Mouse (Mus musculus): Measurements from ENCODE around the gene Scarb1. TPM values are rescaled to one million over a fixed set of nuclear protein-coding genes. Genes with fewer than 3 reads are reported as not detected.

Scarb1 gene
- polyA plus RNA-seq, 1 experiment from 2014 or later = 104 TPM

GRCm38 (mm10) chr5:125355650-125356049 lies 14.8 kb upstream of the Scarb1 start:
- Histone ChIP-seq H3K9me3 (ENCODE audit: control insufficient read depth, low read length) (no peaks in the 10 kb centered on the region), H3K9ac (ENCODE audit: low read depth, low read length) (no peak overlapping the region), H3K27ac (ENCODE audit: low read depth, low read length) (no peak overlapping the region), H3K4me1 (replicated peaks; ENCODE audit: control insufficient read depth, insufficient read depth, low read length) (peaks cover 6% of the 10 kb centered on the region; the same call in 1 of the 2 replicates), H3K4me3 (ENCODE audit: low read depth, low read length) (no peak overlapping the region), H3K36me3 (ENCODE audit: control insufficient read depth, insufficient read depth, low read length) (no peaks in the 10 kb centered on the region), H3K27me3 (replicated peaks; ENCODE audit: control insufficient read depth, insufficient read depth, low read length) (no peaks in the 10 kb centered on the region), H3K4me2 (no peak overlapping the region)
- DNase-seq (ENCODE audit: low spot score) (no peak), ATAC-seq (replicated peaks; ENCODE audit: low FRiP score) (no peak)
- WGBS = 34% methylated on average over 7 of the region's 7 CpGs

GRCm38 (mm10) chr5:125354885-125355492 lies 14.1 kb upstream of the Scarb1 start:
- Histone ChIP-seq H3K4me2 (no peak overlapping the region), H3K9me3 (ENCODE audit: control insufficient read depth, low read length) (no peaks in the 10 kb centered on the region), H3K27me3 (replicated peaks; ENCODE audit: control insufficient read depth, insufficient read depth, low read length) (no peaks in the 10 kb centered on the region), H3K36me3 (ENCODE audit: control insufficient read depth, insufficient read depth, low read length) (no peaks in the 10 kb centered on the region), H3K4me3 (ENCODE audit: low read depth, low read length) (no peak overlapping the region), H3K9ac (ENCODE audit: low read depth, low read length) (no peak overlapping the region), H3K27ac (ENCODE audit: low read depth, low read length) (no peak overlapping the region), H3K4me1 (replicated peaks; ENCODE audit: control insufficient read depth, insufficient read depth, low read length) (peaks cover 6% of the 10 kb centered on the region; the same call in 1 of the 2 replicates)
- WGBS = 58% methylated on average over 7 of the region's 7 CpGs
- no peak for ATAC-seq (replicated peaks; ENCODE audit: low FRiP score)
- DNase-seq (ENCODE audit: low spot score) = no peak

GRCm38 (mm10) chr5:125352781-125353294 lies 11.9 kb upstream of the Scarb1 start:
- 85% methylated on average over 5 of the region's 5 CpGs for WGBS
- H3K36me3 ChIP-seq (ENCODE audit: control insufficient read depth, insufficient read depth, low read length) = no peaks in the 10 kb centered on the region
- H3K4me2 ChIP-seq = no peak overlapping the region
- no peaks in the 10 kb centered on the region for H3K27me3 ChIP-seq (replicated peaks; ENCODE audit: control insufficient read depth, insufficient read depth, low read length)
- no peak for ATAC-seq (replicated peaks; ENCODE audit: low FRiP score)
- H3K27ac ChIP-seq (ENCODE audit: low read depth, low read length) = no peak overlapping the region
- peaks cover 6% of the 10 kb centered on the region for H3K4me1 ChIP-seq (replicated peaks; ENCODE audit: control insufficient read depth, insufficient read depth, low read length)
- no peak overlapping the region for H3K4me3 ChIP-seq (ENCODE audit: low read depth, low read length)
- DNase-seq (ENCODE audit: low spot score) = no peak
- no peaks in the 10 kb centered on the region for H3K9me3 ChIP-seq (ENCODE audit: control insufficient read depth, low read length)
- no peak overlapping the region for H3K9ac ChIP-seq (ENCODE audit: low read depth, low read length)

- Histone ChIP-seq H3K4me1 (replicated peaks; ENCODE audit: control insufficient read depth, insufficient read depth, low read length) (peaks cover 5% of the 10 kb centered on the region; the same call in 1 of the 2 replicates), H3K4me3 (ENCODE audit: low read depth, low read length) (no peak overlapping the region), H3K4me2 (no peak overlapping the region), H3K27me3 (replicated peaks; ENCODE audit: control insufficient read depth, insufficient read depth, low read length) (no peaks in the 10 kb centered on the region), H3K36me3 (ENCODE audit: control insufficient read depth, insufficient read depth, low read length) (no peaks in the 10 kb centered on the region), H3K9me3 (ENCODE audit: control insufficient read depth, low read length) (no peaks in the 10 kb centered on the region), H3K9ac (ENCODE audit: low read depth, low read length) (no peak overlapping the region), H3K27ac (ENCODE audit: low read depth, low read length) (no peak overlapping the region)
- DNase-seq (ENCODE audit: low spot score) = no peak
- ATAC-seq (replicated peaks; ENCODE audit: low FRiP score) = no peak
- WGBS = 50% methylated on average over 5 of the region's 5 CpGs
Measured at GRCm38 (mm10) chr5:125351939-125352338, 11.0 kb upstream of the Scarb1 start.

GRCm38 (mm10) chr5:125351057-125351456 lies 10.2 kb upstream of the Scarb1 start:
- DNase-seq (ENCODE audit: low spot score) (no peak), ATAC-seq (replicated peaks; ENCODE audit: low FRiP score) (no peak)
- H3K9ac ChIP-seq (ENCODE audit: low read depth, low read length) = no peak overlapping the region
- H3K27me3 ChIP-seq (replicated peaks; ENCODE audit: control insufficient read depth, insufficient read depth, low read length) = no peaks in the 10 kb centered on the region
- no peak overlapping the region for H3K4me3 ChIP-seq (ENCODE audit: low read depth, low read length)
- H3K36me3 ChIP-seq (ENCODE audit: control insufficient read depth, insufficient read depth, low read length) = no peaks in the 10 kb centered on the region
- H3K4me2 ChIP-seq = no peak overlapping the region
- WGBS = 79% methylated on average over 8 of the region's 8 CpGs
- H3K27ac ChIP-seq (ENCODE audit: low read depth, low read length) = no peak overlapping the region
- peaks cover 5% of the 10 kb centered on the region; the same call in 1 of the 2 replicates for H3K4me1 ChIP-seq (replicated peaks; ENCODE audit: control insufficient read depth, insufficient read depth, low read length)
- no peaks in the 10 kb centered on the region for H3K9me3 ChIP-seq (ENCODE audit: control insufficient read depth, low read length)

GRCm38 (mm10) chr5:125349391-125349790 lies 8.5 kb upstream of the Scarb1 start:
- DNase-seq (ENCODE audit: low spot score) = no peak
- no peaks in the 10 kb centered on the region for H3K27me3 ChIP-seq (replicated peaks; ENCODE audit: control insufficient read depth, insufficient read depth, low read length)
- 81% methylated on average over 3 of the region's 3 CpGs for WGBS
- H3K9me3 ChIP-seq (ENCODE audit: control insufficient read depth, low read length) = no peaks in the 10 kb centered on the region
- no peak overlapping the region for H3K9ac ChIP-seq (ENCODE audit: low read depth, low read length)
- H3K27ac ChIP-seq (ENCODE audit: low read depth, low read length) = no peak overlapping the region
- H3K4me2 ChIP-seq = no peak overlapping the region
- no peak for ATAC-seq (replicated peaks; ENCODE audit: low FRiP score)
- no peaks in the 10 kb centered on the region for H3K36me3 ChIP-seq (ENCODE audit: control insufficient read depth, insufficient read depth, low read length)
- no peak overlapping the region for H3K4me3 ChIP-seq (ENCODE audit: low read depth, low read length)
- peaks cover 5% of the 10 kb centered on the region; the same call in 1 of the 2 replicates for H3K4me1 ChIP-seq (replicated peaks; ENCODE audit: control insufficient read depth, insufficient read depth, low read length)

- H3K9ac ChIP-seq (ENCODE audit: low read depth, low read length) = no peak overlapping the region
- DNase-seq (ENCODE audit: low spot score) (peak; percentile 73), ATAC-seq (replicated peaks; ENCODE audit: low FRiP score) (peak; percentile 68)
- no peak overlapping the region for H3K4me3 ChIP-seq (ENCODE audit: low read depth, low read length)
- H3K36me3 ChIP-seq (ENCODE audit: control insufficient read depth, insufficient read depth, low read length) = no peaks in the 10 kb centered on the region
- WGBS = 18% methylated on average over 8 of the region's 8 CpGs
- H3K9me3 ChIP-seq (ENCODE audit: control insufficient read depth, low read length) = no peaks in the 10 kb centered on the region
- H3K4me1 ChIP-seq (replicated peaks; ENCODE audit: control insufficient read depth, insufficient read depth, low read length) = peaks cover 5% of the 10 kb centered on the region; the same call in 1 of the 2 replicates
- H3K27ac ChIP-seq (ENCODE audit: low read depth, low read length) = no peak overlapping the region
- no peak overlapping the region for H3K4me2 ChIP-seq
- no peaks in the 10 kb centered on the region for H3K27me3 ChIP-seq (replicated peaks; ENCODE audit: control insufficient read depth, insufficient read depth, low read length)
Measured at GRCm38 (mm10) chr5:125348487-125348886, 7.6 kb upstream of the Scarb1 start.

- WGBS = 47% methylated on average over 7 of the region's 7 CpGs
- ATAC-seq (replicated peaks; ENCODE audit: low FRiP score) = no peak
- H3K4me2 ChIP-seq = no peak overlapping the region
- no peak overlapping the region for H3K4me3 ChIP-seq (ENCODE audit: low read depth, low read length)
- H3K9ac ChIP-seq (ENCODE audit: low read depth, low read length) = no peak overlapping the region
- H3K4me1 ChIP-seq (replicated peaks; ENCODE audit: control insufficient read depth, insufficient read depth, low read length) = peaks cover 5% of the 10 kb centered on the region; the same call in 1 of the 2 replicates
- no peaks in the 10 kb centered on the region for H3K36me3 ChIP-seq (ENCODE audit: control insufficient read depth, insufficient read depth, low read length)
- H3K9me3 ChIP-seq (ENCODE audit: control insufficient read depth, low read length) = no peaks in the 10 kb centered on the region
- no peak overlapping the region for H3K27ac ChIP-seq (ENCODE audit: low read depth, low read length)
- no peaks in the 10 kb centered on the region for H3K27me3 ChIP-seq (replicated peaks; ENCODE audit: control insufficient read depth, insufficient read depth, low read length)
- no peak for DNase-seq (ENCODE audit: low spot score)
Measured at GRCm38 (mm10) chr5:125348067-125348466, 7.2 kb upstream of the Scarb1 start.

GRCm38 (mm10) chr5:125344296-125344695 lies 3.4 kb upstream of the Scarb1 start:
- DNase-seq (ENCODE audit: low spot score) (no peak), ATAC-seq (replicated peaks; ENCODE audit: low FRiP score) (no peak)
- 87% methylated on average over 6 of the region's 6 CpGs for WGBS
- H3K36me3 ChIP-seq (ENCODE audit: control insufficient read depth, insufficient read depth, low read length) = no peaks in the 10 kb centered on the region
- H3K27ac ChIP-seq (ENCODE audit: low read depth, low read length) = no peak overlapping the region
- H3K4me3 ChIP-seq (ENCODE audit: low read depth, low read length) = no peak overlapping the region
- H3K27me3 ChIP-seq (replicated peaks; ENCODE audit: control insufficient read depth, insufficient read depth, low read length) = no peaks in the 10 kb centered on the region
- no peak overlapping the region for H3K4me2 ChIP-seq
- no peaks in the 10 kb centered on the region for H3K9me3 ChIP-seq (ENCODE audit: control insufficient read depth, low read length)
- no peak overlapping the region for H3K9ac ChIP-seq (ENCODE audit: low read depth, low read length)
- H3K4me1 ChIP-seq (replicated peaks; ENCODE audit: control insufficient read depth, insufficient read depth, low read length) = peaks cover 24% of the 10 kb centered on the region

All from liver, embryonic 11.5 days (tissue).